Mouse (Mus musculus): ENCODE results near the gene Large2. TPM values are rescaled to one million over a fixed set of nuclear protein-coding genes. Genes with fewer than 3 reads are reported as not detected.

The Large2 gene
- polyA plus RNA-seq, 1 experiment from 2014 or later: 11.1 TPM

Small RNAs within 50 kb of the gene (microRNA-seq; reads per million reads assigned to microRNA genes)
- gene Mir7000 (ENCODE audit: borderline number of aligned reads): not detected

Other genes starting within 250 kb of the Large2 start
- 19.6 and 22.7 TPM in 2 replicates for gene Pex16, start 193 bp downstream of the Large2 start, polyA plus RNA-seq (2014; fragmentation: Nextera tagmentation; extraction: Ambion mirVana)
- gene 1700029I15Rik, start 7.7 kb upstream of the Large2 start, polyA plus RNA-seq (2014; fragmentation: Nextera tagmentation; extraction: Ambion mirVana): 2.7 and 3.0 TPM in 2 replicates
- 17.6 and 18.1 TPM in 2 replicates for gene Mapk8ip1, start 26.4 kb upstream of the Large2 start, polyA plus RNA-seq (2014; fragmentation: Nextera tagmentation; extraction: Ambion mirVana)
- 26.6 and 27.1 TPM in 2 replicates for gene Cry2, start 59.2 kb upstream of the Large2 start, polyA plus RNA-seq (2014; fragmentation: Nextera tagmentation; extraction: Ambion mirVana)
- 15.7 and 16.0 TPM in 2 replicates for gene Slc35c1, start 85.7 kb upstream of the Large2 start, polyA plus RNA-seq (2014; fragmentation: Nextera tagmentation; extraction: Ambion mirVana)
- gene Chst1, start 224.8 kb upstream of the Large2 start, polyA plus RNA-seq (2014; fragmentation: Nextera tagmentation; extraction: Ambion mirVana): 8.6 and 9.1 TPM in 2 replicates